Mouse (Mus musculus): ENCODE data around the gene Kmt2b. TPM values are rescaled to one million over a fixed set of nuclear protein-coding genes. Genes with fewer than 3 reads are reported as not detected.

Gene Kmt2b
- polyA plus RNA-seq, 2 experiments, result 13.1 to 62.0 TPM

DNA sequence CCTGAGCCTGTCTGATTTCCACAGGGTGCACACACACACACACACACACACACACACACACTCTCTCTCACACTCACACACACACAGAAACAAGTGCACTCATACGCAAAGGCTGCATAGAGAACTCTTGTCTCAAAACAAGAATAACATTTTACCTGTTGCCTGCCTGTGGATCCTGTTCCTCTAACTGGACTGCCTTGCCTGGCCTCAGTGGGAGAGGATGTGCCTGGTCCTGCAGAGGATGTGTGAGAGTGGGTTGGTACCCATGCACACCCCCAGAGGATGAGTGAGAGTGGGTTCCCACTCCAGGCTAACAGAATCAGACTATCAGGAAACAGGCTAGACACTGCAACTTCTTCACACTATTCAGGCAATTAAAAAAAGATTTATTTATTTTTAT is 37.9 kb downstream of the Kmt2b start:
- Histone ChIP-seq H3K9ac (ENCODE audit: low read depth, low read length, severe bottlenecking) (no peak overlapping the region), H3K9me3 (ENCODE audit: control insufficient read depth, low read length) (no peaks in the 10 kb centered on the region), H3K4me3 (replicated peaks; ENCODE audit: low read length) (no peak overlapping the region), H3K4me1 (ENCODE audit: control insufficient read depth, insufficient read depth, low read length) (peaks cover 11% of the 10 kb centered on the region), H3K4me2 (replicated peaks; ENCODE audit: low read depth, low read length, severe bottlenecking) (no peak overlapping the region), H3K36me3 (ENCODE audit: control insufficient read depth, insufficient read depth, low read length) (peaks cover 39% of the 10 kb centered on the region), H3K27ac (replicated peaks; ENCODE audit: low read depth, low read length) (no peak overlapping the region), H3K27me3 (ENCODE audit: control insufficient read depth, insufficient read depth, low read length) (no peaks in the 10 kb centered on the region)
- DNase-seq (ENCODE audit: low spot score) (no peak), ATAC-seq (ENCODE audit: low FRiP score, low read depth) (no peak)
- 95% methylated on average over 1 of the region's 1 CpGs for WGBS
- no peak for TF ChIP-seq POLR2A (IDR thresholded peaks at IDR 0.05; ENCODE audit: borderline replicate concordance, extremely low read depth, insufficient read depth, insufficient read length)

DNA sequence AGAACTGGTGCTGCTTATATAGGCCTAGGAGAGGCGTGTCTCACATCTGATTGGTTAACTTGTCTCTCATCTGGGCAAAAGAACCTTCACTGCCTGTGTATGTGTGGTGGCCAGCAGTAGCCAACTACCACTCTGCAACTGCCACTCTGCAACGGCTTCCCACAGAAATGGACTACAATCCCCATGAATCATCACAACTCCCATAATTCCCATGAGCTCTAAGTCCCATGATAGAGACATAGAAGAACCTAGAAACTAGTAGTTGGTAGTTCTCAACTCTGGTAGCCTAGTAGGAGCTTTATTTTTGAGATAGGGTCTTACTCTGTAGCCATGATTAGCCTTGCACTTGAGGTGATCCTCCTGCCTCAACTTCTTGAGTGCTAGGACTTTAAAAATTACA is 38.6 kb downstream of the Kmt2b start:
- no peak overlapping the region for H3K4me3 ChIP-seq (replicated peaks; ENCODE audit: low read length)
- H3K9me3 ChIP-seq (ENCODE audit: control insufficient read depth, low read length), result no peaks in the 10 kb centered on the region
- H3K36me3 ChIP-seq (ENCODE audit: control insufficient read depth, insufficient read depth, low read length), result peaks cover 34% of the 10 kb centered on the region
- DNase-seq (ENCODE audit: low spot score) (no peak), ATAC-seq (ENCODE audit: low FRiP score, low read depth) (no peak)
- WGBS, result 80% methylated on average over 2 of the region's 2 CpGs
- H3K4me1 ChIP-seq (ENCODE audit: control insufficient read depth, insufficient read depth, low read length), result peaks cover 11% of the 10 kb centered on the region
- H3K9ac ChIP-seq (ENCODE audit: low read depth, low read length, severe bottlenecking), result no peak overlapping the region
- no peaks in the 10 kb centered on the region for H3K27me3 ChIP-seq (ENCODE audit: control insufficient read depth, insufficient read depth, low read length)
- H3K4me2 ChIP-seq (replicated peaks; ENCODE audit: low read depth, low read length, severe bottlenecking), result no peak overlapping the region
- TF ChIP-seq POLR2A (IDR thresholded peaks at IDR 0.05; ENCODE audit: borderline replicate concordance, extremely low read depth, insufficient read depth, insufficient read length), result no peak
- no peak overlapping the region for H3K27ac ChIP-seq (replicated peaks; ENCODE audit: low read depth, low read length)

DNA sequence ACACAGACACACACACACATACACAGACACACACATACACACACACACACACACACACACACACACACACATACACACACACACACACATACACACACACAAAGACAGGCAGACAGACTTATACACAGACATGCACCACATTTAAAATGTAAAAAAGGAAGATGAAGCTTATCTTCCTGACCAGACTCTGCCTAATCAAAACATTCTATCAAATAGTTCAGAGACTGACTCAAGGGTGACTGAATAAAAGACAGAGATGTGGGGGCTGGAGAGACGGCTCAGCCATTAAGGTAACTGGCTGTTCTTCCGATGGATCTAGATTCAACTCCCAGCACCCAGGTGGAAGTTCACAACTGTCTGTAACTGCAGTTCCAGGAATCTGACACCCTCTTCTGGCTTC is 44.2 kb downstream of the Kmt2b start:
- H3K4me2 ChIP-seq (replicated peaks; ENCODE audit: low read depth, low read length, severe bottlenecking), result no peak overlapping the region
- no peaks in the 10 kb centered on the region for H3K27me3 ChIP-seq (ENCODE audit: control insufficient read depth, insufficient read depth, low read length)
- H3K9me3 ChIP-seq (ENCODE audit: control insufficient read depth, low read length), result no peaks in the 10 kb centered on the region
- WGBS, result 98% methylated on average over 2 of the region's 2 CpGs
- H3K36me3 ChIP-seq (ENCODE audit: control insufficient read depth, insufficient read depth, low read length), result peaks cover 57% of the 10 kb centered on the region
- ATAC-seq (ENCODE audit: low FRiP score, low read depth) (no peak), DNase-seq (ENCODE audit: low spot score) (no peak)
- no peak for TF ChIP-seq POLR2A (IDR thresholded peaks at IDR 0.05; ENCODE audit: borderline replicate concordance, extremely low read depth, insufficient read depth, insufficient read length)
- H3K9ac ChIP-seq (ENCODE audit: low read depth, low read length, severe bottlenecking), result no peak overlapping the region
- no peak overlapping the region for H3K27ac ChIP-seq (replicated peaks; ENCODE audit: low read depth, low read length)
- H3K4me1 ChIP-seq (ENCODE audit: control insufficient read depth, insufficient read depth, low read length), result no peaks in the 10 kb centered on the region
- no peak overlapping the region for H3K4me3 ChIP-seq (replicated peaks; ENCODE audit: low read length)

DNA sequence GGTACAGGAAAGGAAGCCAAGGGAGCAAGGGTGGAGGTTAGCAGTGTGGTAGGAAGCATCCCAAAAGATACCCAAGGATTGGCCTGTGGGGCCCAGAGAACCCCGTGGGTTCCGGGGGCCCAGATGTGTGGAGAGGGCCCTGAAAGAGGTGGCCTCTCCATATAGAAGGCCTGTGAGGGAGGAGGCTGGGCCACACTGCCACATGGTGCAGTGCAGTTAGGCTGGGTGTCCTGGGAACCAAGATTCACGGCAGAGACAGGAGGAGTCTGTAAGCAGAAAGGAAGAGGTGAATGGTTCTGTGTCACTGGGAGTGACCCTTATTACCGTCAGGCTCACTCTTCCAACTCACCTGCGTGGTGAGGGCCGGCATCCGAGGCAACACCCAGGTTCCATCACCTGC is 48.0 kb downstream of the Kmt2b start:
- Histone ChIP-seq H3K27me3 (ENCODE audit: control insufficient read depth, insufficient read depth, low read length) (no peaks in the 10 kb centered on the region), H3K4me1 (ENCODE audit: control insufficient read depth, insufficient read depth, low read length) (peaks cover under 1% of the 10 kb centered on the region; the same call in 1 of the 2 replicates), H3K4me2 (replicated peaks; ENCODE audit: low read depth, low read length, severe bottlenecking) (no peak overlapping the region), H3K27ac (replicated peaks; ENCODE audit: low read depth, low read length) (no peak overlapping the region), H3K9ac (ENCODE audit: low read depth, low read length, severe bottlenecking) (no peak overlapping the region), H3K4me3 (replicated peaks; ENCODE audit: low read length) (no peak overlapping the region), H3K9me3 (ENCODE audit: control insufficient read depth, low read length) (no peaks in the 10 kb centered on the region), H3K36me3 (ENCODE audit: control insufficient read depth, insufficient read depth, low read length) (peaks cover 34% of the 10 kb centered on the region)
- no peak for DNase-seq (ENCODE audit: low spot score)
- no peak for ATAC-seq (ENCODE audit: low FRiP score, low read depth)
- WGBS, result 82% methylated on average over 7 of the region's 7 CpGs
- no peak for TF ChIP-seq POLR2A (IDR thresholded peaks at IDR 0.05; ENCODE audit: borderline replicate concordance, extremely low read depth, insufficient read depth, insufficient read length)

DNA sequence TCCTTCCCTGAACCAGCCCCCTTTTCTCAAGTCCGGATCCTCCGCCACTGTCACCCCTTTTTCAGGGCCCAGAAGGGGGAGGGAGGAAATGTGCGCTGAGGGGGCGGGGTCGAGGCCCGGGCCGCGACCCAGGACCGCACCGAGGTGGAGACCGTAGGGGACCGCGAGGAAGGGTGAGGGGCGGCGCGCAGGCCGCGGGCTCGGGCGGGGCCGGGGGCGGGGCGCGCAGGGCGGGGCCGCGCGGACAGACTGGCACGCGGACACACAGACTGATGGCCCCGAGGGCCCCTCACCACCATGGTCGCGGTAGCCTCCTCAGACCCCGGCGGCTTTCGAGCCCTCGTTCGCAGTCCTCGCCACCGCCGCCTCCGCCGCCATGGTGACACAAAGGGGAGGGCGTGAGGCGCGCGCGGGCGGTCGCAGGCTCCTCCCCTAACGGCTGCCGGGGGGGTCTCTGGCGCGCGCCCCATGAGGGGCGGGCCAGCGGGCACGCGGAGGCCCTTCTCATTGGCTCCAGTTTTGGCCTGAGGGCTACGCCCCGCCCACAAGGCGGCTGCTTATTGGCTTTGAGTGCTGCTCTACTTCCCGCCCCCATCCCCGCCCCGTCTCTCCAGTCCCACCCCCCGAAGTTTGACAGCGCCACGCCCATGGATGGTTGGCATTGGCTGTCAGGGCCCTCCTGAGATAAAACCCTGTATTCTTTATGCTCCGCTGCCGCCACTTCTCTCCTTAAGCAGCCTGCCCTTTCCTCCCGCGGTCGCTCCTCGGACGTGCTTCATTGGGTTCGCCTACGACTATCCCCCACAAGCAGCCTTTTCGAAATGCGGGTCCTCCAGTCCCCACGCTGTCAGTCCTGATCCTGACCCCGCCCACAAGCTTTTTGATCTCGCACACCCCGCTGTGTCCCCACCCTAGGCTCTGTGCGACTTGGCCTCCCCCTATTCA is 53.6 kb downstream of the Kmt2b start, which contains the start of gene Arhgap33:
Arhgap33 (minus strand) TSS at position 428 of the 945 bp plus-strand sequence.
- ATAC-seq (ENCODE audit: low FRiP score, low read depth) (peak; percentile 95), DNase-seq (ENCODE audit: low spot score) (peak; percentile 99)
- H3K36me3 ChIP-seq (ENCODE audit: control insufficient read depth, insufficient read depth, low read length), result peaks cover 31% of the 10 kb centered on the region
- peak within 1 kb of the TSS; percentile 68 for H3K9ac ChIP-seq (ENCODE audit: low read depth, low read length, severe bottlenecking)
- no peak within 1 kb of the TSS; the same call in 1 of the 2 replicates for H3K27ac ChIP-seq (replicated peaks; ENCODE audit: low read depth, low read length)
- 1% methylated on average over 33 of the region's 84 CpGs for WGBS
- no peaks in the 10 kb centered on the region for H3K9me3 ChIP-seq (ENCODE audit: control insufficient read depth, low read length)
- H3K27me3 ChIP-seq (ENCODE audit: control insufficient read depth, insufficient read depth, low read length), result no peaks in the 10 kb centered on the region
- peak within 1 kb of the TSS; percentile 79 for H3K4me3 ChIP-seq (replicated peaks; ENCODE audit: low read length)
- peak within 1 kb of the TSS; percentile 88 for H3K4me2 ChIP-seq (replicated peaks; ENCODE audit: low read depth, low read length, severe bottlenecking)
- 0 out of 2 replicates have a peak, but pooled peaks have one; percentile 25 for TF ChIP-seq POLR2A (IDR thresholded peaks at IDR 0.05; ENCODE audit: borderline replicate concordance, extremely low read depth, insufficient read depth, insufficient read length)
- peaks cover 12% of the 10 kb centered on the region for H3K4me1 ChIP-seq (ENCODE audit: control insufficient read depth, insufficient read depth, low read length)

Data from limb, embryonic 14.5 days (tissue).